Mouse (Mus musculus) small intestine, adult 2 months (tissue): ENCODE results near the gene Alyref2.

Experiments
- CTCF ChIP-seq: fragments of 200-500 bp; IDR thresholded peaks from 2 replicates; pipeline ENCODE4 v1.5.1; 2012; ENCODE audit warnings: low read depth, mild to moderate bottlenecking, control low read depth, inconsistent platforms, low read length, moderate library complexity, mixed read lengths; ENCODE audit not compliant: insufficient replicate concordance, insufficient read length; ENCODE audit errors: extremely low read depth
- POLR2A ChIP-seq: fragments of 200-500 bp; IDR thresholded peaks from 2 replicates; pipeline ENCODE4 v1.6.1; 2012; ENCODE audit warnings: low read depth, mild to moderate bottlenecking, control low read depth, inconsistent platforms, low read length, moderate library complexity

DNA sequence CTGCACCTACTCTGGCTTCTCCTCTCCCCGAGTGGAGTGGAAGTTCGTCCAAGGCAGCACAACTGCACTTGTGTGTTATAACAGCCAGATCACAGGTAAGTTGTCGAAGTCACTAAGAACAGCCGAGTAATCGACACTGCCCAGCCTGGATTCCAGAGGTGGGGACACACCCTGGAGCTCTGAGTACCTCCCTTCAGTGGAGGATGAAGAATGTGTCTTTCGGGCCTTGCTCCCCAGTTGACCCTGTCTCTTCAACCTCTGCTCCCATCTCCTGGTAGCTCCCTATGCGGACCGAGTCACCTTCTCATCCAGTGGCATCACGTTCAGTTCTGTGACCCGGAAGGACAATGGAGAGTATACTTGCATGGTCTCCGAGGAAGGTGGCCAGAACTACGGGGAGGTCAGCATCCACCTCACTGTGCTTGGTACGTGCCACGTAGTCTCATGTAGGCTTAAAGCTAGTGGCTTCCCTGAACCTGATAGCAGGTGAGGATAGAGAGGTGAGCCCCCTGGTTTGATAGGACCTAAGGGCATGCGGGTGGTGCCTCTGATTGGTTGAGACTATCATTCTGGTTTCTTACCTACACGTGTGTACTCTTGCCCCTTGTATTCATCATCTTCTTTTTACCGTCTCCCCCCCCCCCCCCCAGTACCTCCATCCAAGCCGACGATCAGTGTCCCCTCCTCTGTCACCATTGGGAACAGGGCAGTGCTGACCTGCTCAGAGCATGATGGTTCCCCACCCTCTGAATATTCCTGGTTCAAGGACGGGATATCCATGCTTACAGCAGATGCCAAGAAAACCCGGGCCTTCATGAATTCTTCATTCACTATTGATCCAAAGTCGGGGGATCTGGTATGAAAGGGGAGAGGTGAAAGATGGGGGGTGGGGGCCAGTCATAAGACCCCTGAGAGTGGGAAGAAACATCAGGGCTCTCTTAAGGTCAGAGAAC is 42.5 kb upstream of the Alyref2 start:
- TF ChIP-seq CTCF (no peak), POLR2A (no peak)
